Mouse (Mus musculus) G1E-ER4 (cell line): ENCODE data around the gene Ttc7b. TPM values are rescaled to one million over a fixed set of nuclear protein-coding genes. Genes with fewer than 3 reads are reported as not detected.

Experiments
- GATA1 ChIP-seq: IDR thresholded peaks from one replicate; pipeline ENCODE4 v1.8.0; 2012; ENCODE audit warnings: low read length, inconsistent platforms
- polyA plus RNA-seq: library from polyadenylated mRNA; stranded (reverse); fragments of >175 nt; gene quantifications from 2 replicates; pipeline ENCODE4 v1.2.3, GENCODE M21; 2012

Gene Ttc7b
- polyA plus RNA-seq, 1 experiment, result 24.7 TPM

GRCm38 (mm10) chr12:100400119-100400518 lies 120.5 kb downstream of the Ttc7b start:
- no peak for TF ChIP-seq GATA1

GRCm38 (mm10) chr12:100399126-100399727 lies 121.4 kb downstream of the Ttc7b start:
- no peak for TF ChIP-seq GATA1

- TF ChIP-seq GATA1, result no peak
Measured at GRCm38 (mm10) chr12:100398268-100398943, 122.2 kb downstream of the Ttc7b start.

GRCm38 (mm10) chr12:100397432-100398146 lies 123.0 kb downstream of the Ttc7b start:
- no peak for TF ChIP-seq GATA1

- TF ChIP-seq GATA1, result no peak
Measured at GRCm38 (mm10) chr12:100396806-100397205, 123.8 kb downstream of the Ttc7b start.

- TF ChIP-seq GATA1, result no peak
Measured at GRCm38 (mm10) chr12:100393532-100393931, 127.1 kb downstream of the Ttc7b start.

- TF ChIP-seq GATA1, result no peak
Measured at GRCm38 (mm10) chr12:100393109-100393508, 127.5 kb downstream of the Ttc7b start.

- TF ChIP-seq GATA1, result no peak
Measured at GRCm38 (mm10) chr12:100392466-100392865, 128.2 kb downstream of the Ttc7b start.

GRCm38 (mm10) chr12:100391890-100392289 lies 128.7 kb downstream of the Ttc7b start:
- no peak for TF ChIP-seq GATA1

GRCm38 (mm10) chr12:100389878-100390710 lies 130.5 kb downstream of the Ttc7b start:
- no peak for TF ChIP-seq GATA1

- TF ChIP-seq GATA1, result no peak
Measured at GRCm38 (mm10) chr12:100386259-100386658, 134.4 kb downstream of the Ttc7b start.

GRCm38 (mm10) chr12:100382526-100382925 lies 138.1 kb downstream of the Ttc7b start:
- no peak for TF ChIP-seq GATA1

- TF ChIP-seq GATA1, result no peak
Measured at GRCm38 (mm10) chr12:100381941-100382340, 138.7 kb downstream of the Ttc7b start.

- no peak for TF ChIP-seq GATA1
Measured at GRCm38 (mm10) chr12:100380697-100381291, 139.8 kb downstream of the Ttc7b start.

- no peak for TF ChIP-seq GATA1
Measured at GRCm38 (mm10) chr12:100379833-100380232, 140.8 kb downstream of the Ttc7b start.

- TF ChIP-seq GATA1, result no peak
Measured at GRCm38 (mm10) chr12:100378266-100378665, 142.4 kb downstream of the Ttc7b start.
